Mouse (Mus musculus) heart, embryonic 11.5 days (tissue): Measurements from ENCODE around the gene Adprm. TPM values are rescaled to one million over a fixed set of nuclear protein-coding genes. Genes with fewer than 3 reads are reported as not detected.
"Not testable (repeated sequence)": the region's sequence is repeated elsewhere in the genome, so short reads cannot be mapped to it uniquely, and the experiment has no call there.

ENCODE experiments used
- ATAC-seq: fragments of 200-750 bp; cut with Nextera tagmentation; replicated peaks from 2 replicates; pipeline ENCODE4 v1.8.0; 2017; ENCODE audit warnings: moderate library complexity; ENCODE audit not compliant: insufficient number of reproducible peaks, low FRiP score, low TSS enrichment
- H3K27ac ChIP-seq: fragments of 300-500 bp; sonication (generic); 2 replicates; pipeline ENCODE4 v1.5.1; 2014; ENCODE audit warnings: mild to moderate bottlenecking, low read depth, low read length
- H3K27me3 ChIP-seq: fragments of 300-500 bp; sonication (generic); 2 replicates; pipeline ENCODE4 v1.6.1; 2014; ENCODE audit warnings: mild to moderate bottlenecking, low read length, mixed read lengths; ENCODE audit not compliant: control insufficient read depth, insufficient read depth
- H3K36me3 ChIP-seq: fragments of 300-500 bp; sonication (generic); 2 replicates; pipeline ENCODE4 v1.6.1; 2014; ENCODE audit warnings: mild to moderate bottlenecking, low read length, moderate library complexity, mixed read lengths; ENCODE audit not compliant: control insufficient read depth, insufficient read depth
- H3K4me1 ChIP-seq: fragments of 300-500 bp; sonication (generic); 2 replicates; pipeline ENCODE4 v1.6.1; 2014; ENCODE audit warnings: low read length; ENCODE audit not compliant: control insufficient read depth, insufficient read depth
- H3K4me2 ChIP-seq: fragments of 300-500 bp; sonication (generic); 2 replicates; pipeline ENCODE4 v1.6.1; 2014; ENCODE audit warnings: mild to moderate bottlenecking, moderate library complexity
- H3K4me3 ChIP-seq: fragments of 300-500 bp; sonication (generic); 2 replicates; pipeline ENCODE4 v1.5.1; 2014; ENCODE audit warnings: low read depth, low read length
- H3K9ac ChIP-seq: fragments of 300-500 bp; sonication (generic); 2 replicates; pipeline ENCODE4 v1.6.1; 2014; ENCODE audit warnings: mild to moderate bottlenecking, low read depth, low read length, moderate library complexity
- H3K9me3 ChIP-seq: fragments of 300-500 bp; sonication (generic); replicated peaks from 2 replicates; pipeline ENCODE4 v1.6.1; 2016; ENCODE audit warnings: low read length; ENCODE audit not compliant: control insufficient read depth
- WGBS: fragments of 180-500 bp; shearing (Covaris S2); extraction: QIAGEN DNeasy Blood & Tissue Kit; methylation state at CpG from one replicate; pipeline ENCODE4 v1.1.7; 2014; ENCODE audit not compliant: insufficient replicate concordance; 5-methylcytosine and 5-hydroxymethylcytosine counted together
- polyA plus RNA-seq: library from polyadenylated mRNA; unstranded; fragments of >200 nt; fragmentation: Nextera tagmentation; extraction: Ambion mirVana; gene quantifications from 2 replicates; pipeline ENCODE4 v1.2.1, GENCODE M21; 2014

Gene Adprm
- polyA plus RNA-seq, 1 experiment from 2014 or later: 18.9 TPM

DNA sequence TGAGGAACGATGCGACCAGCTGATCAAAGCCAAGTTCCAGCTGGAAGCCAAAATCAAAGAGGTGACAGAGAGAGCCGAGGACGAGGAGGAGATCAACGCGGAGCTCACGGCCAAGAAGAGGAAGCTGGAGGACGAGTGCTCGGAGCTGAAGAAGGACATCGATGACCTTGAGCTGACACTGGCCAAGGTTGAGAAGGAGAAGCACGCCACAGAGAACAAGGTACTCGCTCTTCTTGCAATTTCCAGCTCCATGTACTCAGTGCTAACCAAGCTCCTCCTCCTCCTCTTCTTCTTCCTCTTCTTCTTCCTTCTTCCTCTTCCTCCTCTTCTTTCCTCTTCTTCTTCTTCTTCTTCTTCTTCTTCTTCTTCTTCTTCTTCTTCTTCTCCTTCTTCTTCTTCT, 40.0 kb upstream of the Adprm start:
- not testable (repeated sequence) for H3K36me3 ChIP-seq, H3K27ac ChIP-seq, H3K9me3 ChIP-seq, H3K9ac ChIP-seq, H3K4me2 ChIP-seq, H3K4me3 ChIP-seq, H3K4me1 ChIP-seq, ATAC-seq
- 85% methylated on average over 12 of the region's 12 CpGs for WGBS
- H3K27me3 ChIP-seq: peaks cover 20% of the 10 kb centered on the region

DNA sequence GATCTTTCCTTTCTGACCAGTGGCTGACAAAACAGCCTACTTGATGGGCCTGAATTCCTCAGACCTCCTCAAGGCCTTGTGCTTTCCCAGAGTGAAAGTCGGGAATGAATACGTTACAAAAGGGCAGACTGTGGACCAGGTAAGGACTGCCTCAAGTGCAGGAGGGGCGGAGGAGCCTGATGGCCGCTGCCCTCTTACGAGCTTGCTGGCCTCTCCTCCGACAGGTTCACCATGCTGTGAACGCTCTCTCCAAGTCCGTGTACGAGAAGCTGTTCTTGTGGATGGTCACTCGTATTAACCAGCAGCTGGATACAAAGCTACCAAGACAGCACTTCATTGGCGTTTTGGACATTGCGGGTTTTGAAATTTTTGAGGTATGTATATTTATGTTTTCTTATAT, 34.8 kb upstream of the Adprm start:
- Histone ChIP-seq H3K4me3 (no peak overlapping the region), H3K4me2 (no peak overlapping the region), H3K36me3 (no peaks in the 10 kb centered on the region), H3K27me3 (peaks cover 22% of the 10 kb centered on the region), H3K4me1 (no peaks in the 10 kb centered on the region), H3K9ac (no peak overlapping the region), H3K9me3 (no peaks in the 10 kb centered on the region), H3K27ac (no peak overlapping the region)
- no peak for ATAC-seq
- 87% methylated on average over 12 of the region's 12 CpGs for WGBS

DNA sequence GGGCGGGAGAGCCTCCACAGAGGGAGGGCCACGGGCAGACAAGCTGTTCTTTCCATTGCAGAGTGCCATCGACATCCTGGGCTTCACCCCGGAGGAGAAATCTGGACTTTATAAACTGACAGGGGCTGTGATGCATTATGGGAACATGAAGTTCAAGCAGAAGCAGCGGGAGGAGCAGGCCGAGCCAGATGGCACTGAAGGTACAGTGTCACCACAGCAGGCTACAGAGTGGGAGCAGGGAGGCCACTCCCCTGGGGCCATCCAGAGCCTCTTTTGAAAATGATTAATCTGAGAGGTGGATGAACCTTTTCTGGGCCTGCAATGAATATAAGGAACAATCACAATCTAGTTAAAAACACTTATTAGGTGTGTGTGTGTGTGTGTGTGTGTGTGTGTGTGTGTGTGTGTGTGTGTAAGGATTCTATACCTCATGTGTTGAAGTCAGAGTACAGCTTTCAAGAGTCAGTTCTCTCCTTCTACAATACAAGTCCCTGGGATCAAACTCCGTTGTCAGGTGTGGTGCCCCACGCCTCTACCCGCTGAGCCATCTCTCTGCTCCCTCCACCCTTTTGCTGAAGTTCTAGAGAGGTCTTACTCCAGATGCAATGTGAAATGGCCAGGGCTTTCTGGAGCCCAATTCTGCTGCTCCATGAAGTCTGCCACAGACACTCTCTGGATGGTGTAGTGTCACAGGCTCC, 34.2 kb upstream of the Adprm start:
- no peak for ATAC-seq
- H3K9ac ChIP-seq: no peak overlapping the region
- H3K9me3 ChIP-seq: no peaks in the 10 kb centered on the region
- WGBS: 47% methylated on average over 9 of the region's 9 CpGs
- H3K4me3 ChIP-seq: no peak overlapping the region
- H3K27me3 ChIP-seq: peaks cover 22% of the 10 kb centered on the region
- no peak overlapping the region for H3K27ac ChIP-seq
- H3K4me2 ChIP-seq: no peak overlapping the region
- H3K4me1 ChIP-seq: no peaks in the 10 kb centered on the region
- no peaks in the 10 kb centered on the region for H3K36me3 ChIP-seq

DNA sequence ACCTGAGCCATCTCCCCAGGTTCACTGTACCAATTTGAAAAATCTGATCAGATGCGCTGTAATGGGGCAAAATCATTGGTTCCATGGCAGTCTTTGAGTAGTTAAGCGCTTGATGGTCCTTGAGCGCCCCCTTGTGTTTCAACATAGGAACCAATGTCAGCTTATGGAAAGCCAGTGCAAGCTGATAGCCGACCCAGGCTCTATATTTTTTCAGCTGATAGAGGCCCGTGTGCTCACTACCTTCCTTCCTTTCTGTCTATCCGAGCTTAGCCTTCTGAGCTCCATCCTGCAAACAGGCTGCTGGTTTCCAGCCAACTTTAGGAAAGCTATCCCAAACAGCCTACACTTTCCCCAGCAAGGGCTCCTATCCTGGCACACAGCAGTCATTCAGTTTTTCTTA, 33.1 kb upstream of the Adprm start:
- no peak overlapping the region for H3K4me2 ChIP-seq
- no peaks in the 10 kb centered on the region for H3K9me3 ChIP-seq
- H3K27me3 ChIP-seq: peaks cover 22% of the 10 kb centered on the region
- no peak for ATAC-seq
- no peak overlapping the region for H3K4me3 ChIP-seq
- H3K9ac ChIP-seq: no peak overlapping the region
- no peak overlapping the region for H3K27ac ChIP-seq
- 0 out of 2 replicates have a peak, but pooled peaks cover 2% of the 10 kb centered on the region for H3K4me1 ChIP-seq
- no peaks in the 10 kb centered on the region for H3K36me3 ChIP-seq
- 6% methylated on average over 6 of the region's 6 CpGs for whole genome bisulfite sequencing

DNA sequence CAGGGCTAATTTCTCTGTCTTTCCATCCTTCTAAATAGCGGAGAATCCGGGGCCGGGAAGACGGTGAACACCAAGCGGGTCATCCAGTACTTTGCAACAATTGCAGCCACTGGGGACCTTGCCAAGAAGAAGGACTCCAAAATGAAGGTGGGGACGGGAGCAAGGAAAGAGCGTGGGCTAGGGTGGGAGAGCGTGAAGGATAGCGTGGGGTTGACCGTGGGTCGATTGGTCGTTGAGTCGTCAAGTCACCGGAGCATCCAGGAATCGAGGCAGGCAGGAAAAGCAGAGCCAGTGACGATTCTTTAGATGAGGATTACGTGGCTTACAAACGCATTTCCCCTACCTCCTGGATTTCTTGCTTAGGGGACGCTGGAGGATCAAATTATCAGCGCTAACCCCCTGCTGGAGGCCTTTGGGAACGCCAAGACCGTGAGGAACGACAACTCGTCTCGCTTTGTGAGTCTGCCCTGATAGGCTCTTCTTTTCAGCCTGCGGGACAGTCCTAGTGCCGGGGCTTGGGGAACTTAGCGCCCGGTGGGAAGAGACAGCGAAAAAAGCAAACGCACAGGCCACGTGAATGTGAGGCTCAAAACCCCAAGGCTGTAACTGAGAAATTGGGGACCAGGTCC, 31.4 kb upstream of the Adprm start:
- Histone ChIP-seq H3K4me3 (no peak overlapping the region), H3K36me3 (no peaks in the 10 kb centered on the region), H3K27ac (no peak overlapping the region), H3K4me1 (0 out of 2 replicates have a peak, but pooled peaks cover 2% of the 10 kb centered on the region), H3K27me3 (peaks cover 22% of the 10 kb centered on the region), H3K9ac (no peak overlapping the region), H3K9me3 (no peaks in the 10 kb centered on the region), H3K4me2 (no peak overlapping the region; the same call in 1 of the 2 replicates)
- WGBS: 36% methylated on average over 32 of the region's 32 CpGs
- no peak for ATAC-seq

DNA sequence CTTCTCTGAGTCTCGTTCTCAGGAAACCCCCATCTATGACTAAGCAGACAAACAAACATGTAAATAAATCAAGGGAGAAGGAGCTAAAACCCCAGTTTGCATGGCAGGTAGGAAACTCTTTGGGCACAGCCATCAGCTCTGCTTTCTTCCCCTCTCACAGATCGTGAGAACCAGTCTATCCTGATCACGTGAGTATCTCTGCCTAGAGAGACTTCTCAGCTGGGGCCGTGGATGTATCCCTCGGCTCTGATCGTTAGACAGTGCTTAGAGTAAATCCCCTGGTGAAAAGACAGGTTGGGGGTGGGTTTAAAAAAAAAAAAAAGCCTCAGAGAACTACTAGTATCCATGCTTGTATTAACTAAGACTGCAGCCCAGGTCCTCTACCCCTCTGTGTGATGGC, 30.8 kb upstream of the Adprm start:
- Histone ChIP-seq H3K4me2 (no peak overlapping the region), H3K9me3 (no peaks in the 10 kb centered on the region), H3K36me3 (no peaks in the 10 kb centered on the region), H3K9ac (no peak overlapping the region), H3K4me1 (0 out of 2 replicates have a peak, but pooled peaks cover 2% of the 10 kb centered on the region), H3K27ac (no peak overlapping the region), H3K27me3 (peaks cover 22% of the 10 kb centered on the region), H3K4me3 (no peak overlapping the region)
- 69% methylated on average over 6 of the region's 6 CpGs for WGBS
- no peak for ATAC-seq

DNA sequence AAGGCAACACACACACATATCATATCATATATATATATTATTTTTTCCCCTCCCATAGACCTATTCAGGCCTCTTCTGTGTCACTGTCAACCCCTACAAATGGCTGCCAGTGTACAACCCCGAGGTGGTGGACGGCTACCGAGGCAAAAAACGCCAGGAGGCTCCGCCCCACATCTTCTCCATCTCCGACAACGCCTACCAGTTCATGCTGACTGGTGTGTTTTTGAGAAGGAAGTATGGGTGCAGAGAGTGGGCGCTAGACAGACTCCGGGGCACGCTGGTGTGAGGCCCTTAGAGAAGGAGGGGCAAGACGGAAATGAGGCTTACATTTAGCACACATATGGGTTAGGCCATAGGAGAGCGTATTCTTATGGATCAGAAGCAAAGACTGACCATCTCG, 30.4 kb upstream of the Adprm start:
- Histone ChIP-seq H3K4me3 (no peak overlapping the region), H3K36me3 (no peaks in the 10 kb centered on the region), H3K4me2 (no peak overlapping the region), H3K4me1 (0 out of 2 replicates have a peak, but pooled peaks cover 2% of the 10 kb centered on the region), H3K27me3 (peaks cover 22% of the 10 kb centered on the region), H3K9me3 (no peaks in the 10 kb centered on the region), H3K9ac (no peak overlapping the region), H3K27ac (no peak overlapping the region)
- no peak for ATAC-seq
- 79% methylated on average over 13 of the region's 13 CpGs for whole genome bisulfite sequencing

DNA sequence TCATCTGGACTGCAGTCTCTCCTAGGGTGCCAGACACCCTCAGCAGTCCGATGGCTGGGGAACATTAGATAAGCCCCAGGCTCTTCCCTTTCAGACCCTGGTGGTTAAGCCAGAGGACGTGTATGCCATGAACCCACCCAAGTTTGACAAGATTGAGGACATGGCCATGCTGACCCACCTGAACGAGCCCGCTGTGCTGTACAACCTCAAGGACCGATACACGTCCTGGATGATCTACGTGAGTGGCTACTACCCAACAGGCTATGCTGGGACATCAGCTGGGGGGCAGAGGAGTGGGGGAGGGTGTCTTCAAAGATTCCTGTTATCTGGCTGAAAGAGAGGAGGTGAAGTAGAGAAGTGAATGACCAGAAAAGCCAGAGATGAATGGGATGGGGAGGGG, 29.8 kb upstream of the Adprm start:
- Histone ChIP-seq H3K9ac (no peak overlapping the region), H3K4me3 (no peak overlapping the region), H3K27me3 (peaks cover 22% of the 10 kb centered on the region), H3K4me1 (0 out of 2 replicates have a peak, but pooled peaks cover 2% of the 10 kb centered on the region), H3K27ac (no peak overlapping the region), H3K36me3 (no peaks in the 10 kb centered on the region), H3K4me2 (no peak overlapping the region), H3K9me3 (no peaks in the 10 kb centered on the region)
- no peak for ATAC-seq
- 75% methylated on average over 7 of the region's 7 CpGs for WGBS
